Mouse (Mus musculus) embryonic facial prominence, embryonic 11.5 days (tissue): ENCODE results near the gene Med31. TPM values are rescaled to one million over a fixed set of nuclear protein-coding genes. Genes with fewer than 3 reads are reported as not detected.

ENCODE experiments used
- ATAC-seq: fragments of 200-750 bp; cut with Nextera tagmentation; replicated peaks from 2 replicates; pipeline ENCODE4 v1.8.0; 2017; ENCODE audit warnings: low read depth; ENCODE audit not compliant: insufficient number of reproducible peaks, low FRiP score, low TSS enrichment
- DNase-seq: peaks from one replicate; pipeline ENCODE4 v3.0.0-alpha.2; 2015; ENCODE audit warnings: low spot score
- H3K27ac ChIP-seq: fragments of 300-500 bp; sonication (generic); replicated peaks from 2 replicates; pipeline ENCODE4 v1.5.1; 2014; ENCODE audit warnings: mild to moderate bottlenecking, low read depth, low read length, control low read depth
- H3K27me3 ChIP-seq: fragments of 300-500 bp; sonication (generic); 2 replicates; pipeline ENCODE4 v1.6.1; 2014; ENCODE audit warnings: mild to moderate bottlenecking, low read length, moderate library complexity, mixed read lengths; ENCODE audit not compliant: control insufficient read depth, insufficient read depth
- H3K36me3 ChIP-seq: fragments of 300-500 bp; sonication (generic); replicated peaks from 2 replicates; pipeline ENCODE4 v1.6.1; 2014; ENCODE audit warnings: low read depth, mild to moderate bottlenecking, low read length, moderate library complexity, mixed read lengths; ENCODE audit not compliant: control insufficient read depth, insufficient read depth
- H3K4me1 ChIP-seq: fragments of 300-500 bp; sonication (generic); 2 replicates; pipeline ENCODE4 v1.6.1; 2014; ENCODE audit warnings: low read length, mixed read lengths; ENCODE audit not compliant: control insufficient read depth, insufficient read depth
- H3K4me2 ChIP-seq: fragments of 300-500 bp; sonication (generic); 2 replicates; pipeline ENCODE4 v1.6.1; 2014; ENCODE audit warnings: low read depth, mild to moderate bottlenecking, control low read depth, low read length, moderate library complexity
- H3K4me3 ChIP-seq: fragments of 300-500 bp; sonication (generic); 2 replicates; pipeline ENCODE4 v1.5.1; 2014; ENCODE audit warnings: low read depth, low read length, control low read depth
- H3K9ac ChIP-seq: fragments of 300-500 bp; sonication (generic); replicated peaks from 2 replicates; pipeline ENCODE4 v1.6.1; 2014; ENCODE audit warnings: mild to moderate bottlenecking, control low read depth, low read length
- H3K9me3 ChIP-seq: fragments of 300-500 bp; sonication (generic); replicated peaks from 2 replicates; pipeline ENCODE4 v1.6.1; 2016; ENCODE audit warnings: mild to moderate bottlenecking, low read length, inconsistent platforms, mixed read lengths; ENCODE audit not compliant: control insufficient read depth
- WGBS: fragments of 180-500 bp; shearing (Covaris S2); extraction: QIAGEN DNeasy Blood & Tissue Kit; methylation state at CpG from one replicate; pipeline ENCODE4 v1.1.7; 2014; 5-methylcytosine and 5-hydroxymethylcytosine counted together
- polyA plus RNA-seq: library from polyadenylated mRNA; unstranded; fragments of >200 nt; fragmentation: Nextera tagmentation; extraction: Ambion mirVana; gene quantifications from 2 replicates; pipeline ENCODE4 v1.2.1, GENCODE M21; 2014

Med31 gene
- polyA plus RNA-seq, 1 experiment from 2014 or later = 52.4 TPM

DNA sequence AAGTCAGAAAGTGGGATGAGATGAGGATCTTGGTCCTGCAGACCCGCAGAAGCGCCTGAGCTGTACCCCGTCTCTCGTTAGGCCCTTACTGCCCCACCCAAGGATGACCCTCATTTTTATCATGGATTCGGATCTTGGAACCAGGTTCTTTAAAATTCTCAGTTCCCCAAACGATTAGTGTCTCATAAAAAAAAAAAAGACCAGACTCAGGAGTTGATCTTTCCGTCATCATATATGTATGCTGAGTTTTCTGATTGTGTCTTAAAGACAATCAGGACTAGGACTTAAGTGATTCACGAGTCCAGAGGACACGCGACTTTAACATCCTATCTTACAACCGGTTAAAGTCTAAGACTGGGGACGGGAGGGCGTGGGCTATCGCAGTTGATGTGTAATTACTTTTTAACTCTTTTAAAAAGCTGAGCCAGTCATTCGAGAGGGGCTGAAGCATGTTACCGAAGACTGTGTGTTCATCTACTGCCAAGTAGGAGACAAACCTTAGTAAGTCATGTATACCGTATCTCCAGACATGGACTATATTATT is 7.5 kb downstream of the Med31 start:
- DNase-seq = no peak
- H3K4me1 ChIP-seq = no peaks in the 10 kb centered on the region
- peaks cover 3% of the 10 kb centered on the region for H3K36me3 ChIP-seq
- peak overlapping the region; percentile 81 for H3K4me3 ChIP-seq
- no peaks in the 10 kb centered on the region for H3K27me3 ChIP-seq
- ATAC-seq = no peak
- peak overlapping the region; percentile 83 for H3K9ac ChIP-seq
- H3K9me3 ChIP-seq = no peaks in the 10 kb centered on the region
- no peak overlapping the region for H3K27ac ChIP-seq
- peak overlapping the region; percentile 78 for H3K4me2 ChIP-seq
- 18% methylated on average over 17 of the region's 17 CpGs for WGBS

DNA sequence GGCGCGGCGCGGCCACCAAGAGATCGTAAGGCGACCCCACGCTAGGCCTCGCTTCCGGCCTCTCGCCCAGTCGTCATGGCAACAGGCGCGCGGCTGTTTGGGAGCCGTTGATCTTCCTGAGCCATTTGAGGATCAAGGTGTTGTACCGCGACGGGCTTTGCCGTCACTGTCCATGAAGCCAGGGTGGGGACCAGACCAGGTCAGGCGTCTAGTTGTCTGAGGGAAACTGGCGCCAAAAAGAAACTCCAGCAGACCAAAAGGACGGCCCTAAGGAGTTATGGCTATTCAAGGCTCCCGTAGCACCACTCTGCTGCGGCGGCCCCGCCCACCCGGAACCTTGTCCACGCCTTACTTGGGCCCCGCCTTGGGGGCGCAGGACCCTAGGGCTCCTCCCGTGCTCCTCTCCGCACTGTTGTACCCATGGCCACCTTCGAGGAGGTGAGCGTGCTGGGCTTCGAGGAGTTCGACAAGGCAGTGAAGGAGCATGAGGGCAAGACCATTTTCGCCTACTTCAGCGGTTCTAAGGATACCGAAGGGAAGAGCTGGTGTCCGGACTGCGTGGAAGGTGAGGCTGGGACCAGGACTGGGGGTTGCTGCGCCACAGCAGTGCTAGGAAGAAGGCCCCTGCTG is 8.1 kb downstream of the Med31 start, which contains the start of the genes 4933427D14Rik and Txndc17:
TSS of gene 4933427D14Rik (minus strand) at position 256 of the 630 bp plus-strand sequence.
TSS of gene Txndc17 (plus strand) at position 344 of the 630 bp plus-strand sequence.
- H3K27me3 ChIP-seq = no peaks in the 10 kb centered on the region
- peak within 1 kb of the TSS; percentile 81 for H3K4me3 ChIP-seq
- H3K4me2 ChIP-seq = peak within 1 kb of the TSS; percentile 78
- H3K4me1 ChIP-seq = no peaks in the 10 kb centered on the region
- DNase-seq (peak; percentile 89), ATAC-seq (peak; percentile 97)
- peaks cover 3% of the 10 kb centered on the region for H3K36me3 ChIP-seq
- peak within 1 kb of the TSS; percentile 83 for H3K9ac ChIP-seq
- H3K27ac ChIP-seq = no peak within 1 kb of the TSS
- no peaks in the 10 kb centered on the region for H3K9me3 ChIP-seq
- under 1% methylated on average over 42 of the region's 42 CpGs for WGBS

- no peak within 1 kb of the TSS for H3K27ac ChIP-seq
- ATAC-seq (peak; percentile 39; the same call in 1 of the 2 replicates), DNase-seq (peak; percentile 51)
- no peaks in the 10 kb centered on the region for H3K9me3 ChIP-seq
- no peaks in the 10 kb centered on the region for H3K4me1 ChIP-seq
- peaks cover 3% of the 10 kb centered on the region for H3K36me3 ChIP-seq
- no peaks in the 10 kb centered on the region for H3K27me3 ChIP-seq
- peak within 1 kb of the TSS; percentile 81 for H3K4me3 ChIP-seq
- peak within 1 kb of the TSS; percentile 78 for H3K4me2 ChIP-seq
- WGBS = under 1% methylated on average over 42 of the region's 43 CpGs
- H3K9ac ChIP-seq = peak within 1 kb of the TSS; percentile 83
These were observed 8.8 kb downstream of the Med31 start, which contains the start of gene Gm43951 for GRCm38 (mm10) chr11:72206341-72207203. Gene Gm43951 (minus strand): TSS chr11:72206840.

DNA sequence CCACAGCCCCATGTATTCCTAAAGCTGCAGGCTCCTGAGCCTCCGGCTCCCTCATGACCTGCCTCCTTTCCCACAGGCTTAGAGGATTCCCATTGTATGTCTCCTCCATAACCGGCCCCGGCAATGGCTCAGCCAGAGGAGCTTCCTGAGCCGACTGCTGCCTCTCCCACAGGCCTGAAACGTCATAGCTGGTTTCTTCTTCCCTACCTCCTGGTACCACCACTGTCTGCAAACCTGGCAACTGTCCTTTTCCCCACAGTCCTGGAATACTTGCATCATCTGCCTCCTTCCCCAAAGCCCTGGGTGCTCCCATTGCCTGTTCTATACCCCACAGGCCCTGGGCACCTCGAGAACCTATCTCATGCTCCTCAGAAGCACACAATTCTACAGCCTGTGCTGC is 10.1 kb downstream of the Med31 start:
- no peak overlapping the region for H3K4me2 ChIP-seq
- H3K4me1 ChIP-seq = no peaks in the 10 kb centered on the region
- H3K27ac ChIP-seq = no peak overlapping the region
- H3K36me3 ChIP-seq = no peaks in the 10 kb centered on the region; the same call in 1 of the 2 replicates
- H3K9ac ChIP-seq = no peak overlapping the region
- no peak overlapping the region for H3K4me3 ChIP-seq
- H3K27me3 ChIP-seq = no peaks in the 10 kb centered on the region
- H3K9me3 ChIP-seq = no peaks in the 10 kb centered on the region
- ATAC-seq (no peak), DNase-seq (no peak)
- 79% methylated on average over 6 of the region's 6 CpGs for WGBS

DNA sequence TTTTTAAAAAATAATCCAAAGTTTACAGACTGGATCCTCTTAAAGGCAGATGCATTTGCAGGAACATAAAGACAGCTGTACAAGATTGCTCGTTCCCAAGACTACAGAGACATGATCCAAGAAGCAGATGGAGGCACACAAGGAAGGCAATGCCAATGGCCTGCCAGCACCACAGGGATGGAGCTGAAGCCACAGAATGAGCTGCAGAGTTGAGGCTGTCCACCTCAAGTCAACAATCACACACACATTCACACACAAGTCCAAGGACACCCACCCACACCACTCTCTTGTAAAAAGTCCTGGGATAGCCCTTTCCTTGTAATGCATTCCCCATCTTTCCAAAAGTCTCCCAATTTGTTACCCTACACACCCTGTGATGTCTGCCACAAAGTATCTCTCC is 12.0 kb downstream of the Med31 start:
- H3K4me1 ChIP-seq = no peaks in the 10 kb centered on the region
- no peak overlapping the region for H3K27ac ChIP-seq
- 86% methylated on average over 1 of the region's 1 CpGs for WGBS

GRCm38 (mm10) chr11:72196506-72196905 is 18.9 kb downstream of the Med31 start:
- 94% methylated on average over 8 of the region's 8 CpGs for WGBS
- DNase-seq (no peak), ATAC-seq (no peak)
- Histone ChIP-seq H3K27me3 (no peaks in the 10 kb centered on the region), H3K36me3 (peaks cover 2% of the 10 kb centered on the region; the same call in 1 of the 2 replicates), H3K9me3 (no peaks in the 10 kb centered on the region), H3K4me3 (no peak overlapping the region), H3K27ac (no peak overlapping the region), H3K4me1 (no peaks in the 10 kb centered on the region), H3K9ac (no peak overlapping the region), H3K4me2 (no peak overlapping the region)

More for the DNA sequence above, 12.0 kb downstream of the Med31 start:
- ATAC-seq = no peak
- no peaks in the 10 kb centered on the region for H3K9me3 ChIP-seq
- H3K36me3 ChIP-seq = no peaks in the 10 kb centered on the region; the same call in 1 of the 2 replicates
- no peak for DNase-seq
- no peaks in the 10 kb centered on the region for H3K27me3 ChIP-seq
- no peak overlapping the region for H3K4me2 ChIP-seq
- no peak overlapping the region for H3K9ac ChIP-seq
- H3K4me3 ChIP-seq = no peak overlapping the region

- H3K9me3 ChIP-seq = no peaks in the 10 kb centered on the region
- DNase-seq (no peak), ATAC-seq (no peak)
- no peaks in the 10 kb centered on the region for H3K27me3 ChIP-seq
- H3K4me2 ChIP-seq = no peak overlapping the region
- WGBS = 96% methylated on average over 2 of the region's 2 CpGs
- H3K9ac ChIP-seq = no peak overlapping the region
- no peak overlapping the region for H3K27ac ChIP-seq
- peaks cover 2% of the 10 kb centered on the region; the same call in 1 of the 2 replicates for H3K36me3 ChIP-seq
- no peaks in the 10 kb centered on the region for H3K4me1 ChIP-seq
- H3K4me3 ChIP-seq = no peak overlapping the region
These were observed 21.1 kb downstream of the Med31 start for GRCm38 (mm10) chr11:72194259-72194658.
